Mouse (Mus musculus) liver, adult 2 months (tissue): ENCODE measurements around the gene Ktn1.

Source experiments
- CTCF ChIP-seq: fragments of 200-500 bp; IDR thresholded peaks from 2 replicates; pipeline ENCODE4 v1.5.1; 2011; ENCODE audit warnings: low read depth, low read length, control low read depth
- POLR2A ChIP-seq: fragments of 200-500 bp; IDR thresholded peaks from 2 replicates; pipeline ENCODE4 v1.6.1; 2011; ENCODE audit warnings: low read length, control low read depth; ENCODE audit not compliant: insufficient read depth; ENCODE audit errors: extremely low read depth

DNA sequence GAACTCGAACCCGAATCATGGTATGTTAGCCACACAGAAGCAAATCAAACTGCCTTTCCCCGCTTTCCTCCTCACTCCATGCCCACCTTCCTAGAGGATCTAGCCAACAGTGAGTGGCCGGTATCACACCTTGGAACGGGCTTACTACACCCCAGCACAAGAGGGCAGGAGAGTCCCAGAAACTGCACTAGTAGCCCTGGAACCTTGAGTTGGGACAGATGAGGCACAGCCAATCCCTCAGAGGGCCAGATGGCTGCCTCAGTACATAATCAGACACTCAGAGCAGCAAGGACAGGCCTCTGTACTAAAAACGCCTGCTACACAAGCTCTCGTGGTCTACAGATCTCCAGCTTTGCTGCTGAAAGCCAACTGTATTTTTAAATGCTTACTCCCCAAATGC is 94.4 kb downstream of the Ktn1 start:
- TF ChIP-seq CTCF (no peak), POLR2A (no peak)
